Mouse (Mus musculus) neural tube, embryonic 12.5 days (tissue): Measurements from ENCODE around the gene Trp53tg5. TPM values are rescaled to one million over a fixed set of nuclear protein-coding genes. Genes with fewer than 3 reads are reported as not detected.

Experiments
- ATAC-seq: fragments of 200-750 bp; cut with Nextera tagmentation; 2 replicates; pipeline ENCODE4 v1.8.0; 2017; ENCODE audit warnings: low read depth, mild to moderate bottlenecking, moderate TSS enrichment, moderate library complexity; ENCODE audit not compliant: low FRiP score
- H3K27ac ChIP-seq: fragments of 300-500 bp; sonication (generic); 2 replicates; pipeline ENCODE4 v1.5.1; 2016
- H3K27me3 ChIP-seq: fragments of 300-500 bp; sonication (generic); replicated peaks from 2 replicates; pipeline ENCODE4 v1.6.1; 2016; ENCODE audit warnings: mild to moderate bottlenecking
- H3K36me3 ChIP-seq: fragments of 300-500 bp; sonication (generic); 2 replicates; pipeline ENCODE4 v1.6.1; 2016; ENCODE audit warnings: mild to moderate bottlenecking
- H3K4me1 ChIP-seq: fragments of 300-500 bp; sonication (generic); 2 replicates; pipeline ENCODE4 v1.6.1; 2016
- H3K4me2 ChIP-seq: fragments of 300-500 bp; sonication (generic); replicated peaks from 2 replicates; pipeline ENCODE4 v1.6.1; 2016; ENCODE audit warnings: mild to moderate bottlenecking
- H3K4me3 ChIP-seq: fragments of 300-500 bp; sonication (generic); 2 replicates; pipeline ENCODE4 v1.5.1; 2016
- H3K9ac ChIP-seq: fragments of 300-500 bp; sonication (generic); 2 replicates; pipeline ENCODE4 v1.6.1; 2016; ENCODE audit warnings: mild to moderate bottlenecking
- H3K9me3 ChIP-seq: fragments of 300-500 bp; sonication (generic); 2 replicates; pipeline ENCODE4 v1.6.1; 2016; ENCODE audit warnings: mild to moderate bottlenecking
- WGBS: fragments of 180-500 bp; shearing (Covaris S2); methylation state at CpG from one replicate; pipeline ENCODE4 v1.1.7; 2016; 5-methylcytosine and 5-hydroxymethylcytosine counted together
- polyA plus RNA-seq: library from polyadenylated mRNA; unstranded; fragments of >200 nt; fragmentation: Nextera tagmentation; extraction: Ambion mirVana; gene quantifications from 2 replicates; pipeline ENCODE4 v1.2.1, GENCODE M21; 2016

The Trp53tg5 gene
- polyA plus RNA-seq, 1 experiment from 2014 or later: not detected

- H3K4me2 ChIP-seq: peak overlapping the region; percentile 99
- peaks cover 15% of the 10 kb centered on the region for H3K4me1 ChIP-seq
- ATAC-seq: no peak
- H3K27me3 ChIP-seq: peaks cover 36% of the 10 kb centered on the region
- H3K9ac ChIP-seq: peak overlapping the region; percentile 75
- WGBS: 13% methylated on average over 11 of the region's 11 CpGs
- H3K36me3 ChIP-seq: peaks cover 7% of the 10 kb centered on the region
- H3K4me3 ChIP-seq: peak overlapping the region; percentile 68
- no peak overlapping the region for H3K27ac ChIP-seq
- H3K9me3 ChIP-seq: no peaks in the 10 kb centered on the region
Observed at GRCm38 (mm10) chr2:164487115-164487527, 13.6 kb upstream of the Trp53tg5 start.

- Histone ChIP-seq H3K4me2 (peak overlapping the region; percentile 99), H3K27ac (no peak overlapping the region), H3K9ac (peak overlapping the region; percentile 75), H3K4me1 (peaks cover 15% of the 10 kb centered on the region), H3K9me3 (no peaks in the 10 kb centered on the region), H3K27me3 (peaks cover 36% of the 10 kb centered on the region), H3K36me3 (peaks cover 7% of the 10 kb centered on the region), H3K4me3 (peak overlapping the region; percentile 68)
- WGBS: under 1% methylated on average over 90 of the region's 90 CpGs
- peak; percentile 58 for ATAC-seq
Observed at GRCm38 (mm10) chr2:164486258-164487114, 13.0 kb upstream of the Trp53tg5 start.

GRCm38 (mm10) chr2:164485681-164486257, 12.2 kb upstream of the Trp53tg5 start, which contains the start of gene Dbndd2:
Dbndd2 (plus strand) TSS chr2:164486106.
- H3K4me2 ChIP-seq: peak within 1 kb of the TSS; percentile 99
- no peak within 1 kb of the TSS for H3K27ac ChIP-seq
- H3K9me3 ChIP-seq: no peaks in the 10 kb centered on the region
- ATAC-seq: peak; percentile 61
- H3K4me3 ChIP-seq: peak within 1 kb of the TSS; percentile 68
- peak within 1 kb of the TSS; percentile 75 for H3K9ac ChIP-seq
- H3K27me3 ChIP-seq: peaks cover 36% of the 10 kb centered on the region
- H3K4me1 ChIP-seq: peaks cover 15% of the 10 kb centered on the region
- H3K36me3 ChIP-seq: peaks cover 7% of the 10 kb centered on the region
- 1% methylated on average over 26 of the region's 26 CpGs for WGBS

GRCm38 (mm10) chr2:164470254-164470653, 3.3 kb downstream of the Trp53tg5 start:
- Histone ChIP-seq H3K4me2 (no peak overlapping the region), H3K9me3 (no peaks in the 10 kb centered on the region), H3K4me1 (no peaks in the 10 kb centered on the region), H3K27ac (no peak overlapping the region), H3K9ac (no peak overlapping the region), H3K27me3 (no peaks in the 10 kb centered on the region), H3K4me3 (no peak overlapping the region), H3K36me3 (peaks cover 37% of the 10 kb centered on the region)
- ATAC-seq: no peak
- WGBS: 34% methylated on average over 10 of the region's 10 CpGs

- H3K9ac ChIP-seq: no peak overlapping the region
- H3K4me1 ChIP-seq: peaks cover 8% of the 10 kb centered on the region
- 88% methylated on average over 5 of the region's 5 CpGs for WGBS
- no peak overlapping the region for H3K27ac ChIP-seq
- ATAC-seq: no peak
- H3K4me3 ChIP-seq: no peak overlapping the region
- peaks cover 48% of the 10 kb centered on the region for H3K36me3 ChIP-seq
- H3K9me3 ChIP-seq: no peaks in the 10 kb centered on the region
- no peaks in the 10 kb centered on the region for H3K27me3 ChIP-seq
- no peak overlapping the region for H3K4me2 ChIP-seq
Observed at GRCm38 (mm10) chr2:164466787-164467186, 6.7 kb downstream of the Trp53tg5 start.

- Histone ChIP-seq H3K27ac (no peak overlapping the region), H3K9ac (no peak overlapping the region), H3K9me3 (no peaks in the 10 kb centered on the region), H3K4me2 (no peak overlapping the region), H3K36me3 (peaks cover 45% of the 10 kb centered on the region), H3K27me3 (no peaks in the 10 kb centered on the region), H3K4me3 (no peak overlapping the region), H3K4me1 (peaks cover 11% of the 10 kb centered on the region)
- no peak for ATAC-seq
Observed at GRCm38 (mm10) chr2:164465161-164465560, 8.4 kb downstream of the Trp53tg5 start.

GRCm38 (mm10) chr2:164460745-164461551, 12.6 kb downstream of the Trp53tg5 start, which contains the start of gene Gm20458:
Gm20458 (plus strand) TSS chr2:164460967.
- Histone ChIP-seq H3K9me3 (no peaks in the 10 kb centered on the region), H3K36me3 (peaks cover 30% of the 10 kb centered on the region), H3K9ac (peak within 1 kb of the TSS; percentile 68), H3K4me1 (peaks cover 19% of the 10 kb centered on the region), H3K4me3 (peak within 1 kb of the TSS; percentile 70), H3K27ac (peak within 1 kb of the TSS; percentile 82), H3K4me2 (peak within 1 kb of the TSS; percentile 73), H3K27me3 (no peaks in the 10 kb centered on the region)
- ATAC-seq: peak; percentile 98
- under 1% methylated on average over 77 of the region's 79 CpGs for WGBS

- H3K4me1 ChIP-seq: peaks cover 19% of the 10 kb centered on the region
- H3K27ac ChIP-seq: no peak overlapping the region
- 92% methylated on average over 8 of the region's 8 CpGs for WGBS
- no peak for ATAC-seq
- no peak overlapping the region for H3K4me2 ChIP-seq
- no peak overlapping the region for H3K9ac ChIP-seq
- H3K4me3 ChIP-seq: no peak overlapping the region
- H3K36me3 ChIP-seq: peaks cover 8% of the 10 kb centered on the region; the same call in 1 of the 2 replicates
- H3K27me3 ChIP-seq: no peaks in the 10 kb centered on the region
- no peaks in the 10 kb centered on the region for H3K9me3 ChIP-seq
Observed at GRCm38 (mm10) chr2:164458535-164458934, 15.0 kb downstream of the Trp53tg5 start.

- no peak overlapping the region for H3K4me3 ChIP-seq
- H3K9ac ChIP-seq: no peak overlapping the region
- H3K9me3 ChIP-seq: no peaks in the 10 kb centered on the region
- H3K4me1 ChIP-seq: peaks cover 19% of the 10 kb centered on the region
- H3K36me3 ChIP-seq: peaks cover 2% of the 10 kb centered on the region; the same call in 1 of the 2 replicates
- H3K27me3 ChIP-seq: no peaks in the 10 kb centered on the region
- ATAC-seq: no peak
- H3K4me2 ChIP-seq: no peak overlapping the region
- H3K27ac ChIP-seq: no peak overlapping the region
- WGBS: 59% methylated on average over 7 of the region's 7 CpGs
Observed at GRCm38 (mm10) chr2:164457942-164458341, 15.6 kb downstream of the Trp53tg5 start.

- Histone ChIP-seq H3K36me3 (no peaks in the 10 kb centered on the region), H3K4me1 (peaks cover 11% of the 10 kb centered on the region), H3K27me3 (no peaks in the 10 kb centered on the region), H3K9me3 (no peaks in the 10 kb centered on the region), H3K4me3 (no peak within 1 kb of the TSS), H3K9ac (peak within 1 kb of the TSS; percentile 22; the same call in 1 of the 2 replicates), H3K27ac (no peak within 1 kb of the TSS), H3K4me2 (peak within 1 kb of the TSS; percentile 48)
- no peak for ATAC-seq
- WGBS: 1% methylated on average over 7 of the region's 7 CpGs
Observed at GRCm38 (mm10) chr2:164456864-164457300, 16.6 kb downstream of the Trp53tg5 start, which contains the start of gene Sys1. Sys1 (plus strand) TSS chr2:164456964.

GRCm38 (mm10) chr2:164456413-164456812, 17.1 kb downstream of the Trp53tg5 start:
- Histone ChIP-seq H3K4me3 (no peak overlapping the region), H3K9me3 (no peaks in the 10 kb centered on the region), H3K4me1 (peaks cover 8% of the 10 kb centered on the region), H3K27me3 (no peaks in the 10 kb centered on the region), H3K27ac (no peak overlapping the region), H3K4me2 (peak overlapping the region; percentile 48; the same call in 1 of the 2 replicates), H3K36me3 (no peaks in the 10 kb centered on the region), H3K9ac (no peak overlapping the region)
- 93% methylated on average over 1 of the region's 1 CpGs for WGBS
- ATAC-seq: no peak
